Mouse (Mus musculus): ENCODE data around the gene Sox1. TPM values are rescaled to one million over a fixed set of nuclear protein-coding genes. Genes with fewer than 3 reads are reported as not detected.

The Sox1 gene
- polyA plus RNA-seq, 1 experiment from 2014 or later, result 2.2 TPM

GRCm38 (mm10) chr8:12390640-12391365 lies 4.3 kb upstream of the Sox1 start:
- Histone ChIP-seq H3K36me3 (replicated peaks) (no peaks in the 10 kb centered on the region), H3K4me1 (peaks cover 29% of the 10 kb centered on the region), H3K4me2 (peak overlapping the region; percentile 31), H3K27me3 (replicated peaks) (peaks cover 55% of the 10 kb centered on the region), H3K27ac (peak overlapping the region; percentile 45; the same call in 1 of the 2 replicates), H3K9ac (no peak overlapping the region), H3K9me3 (no peaks in the 10 kb centered on the region), H3K4me3 (peak overlapping the region; percentile 6)
- no peak for ATAC-seq (replicated peaks)
- WGBS, result 1% methylated on average over 38 of the region's 38 CpGs

DNA sequence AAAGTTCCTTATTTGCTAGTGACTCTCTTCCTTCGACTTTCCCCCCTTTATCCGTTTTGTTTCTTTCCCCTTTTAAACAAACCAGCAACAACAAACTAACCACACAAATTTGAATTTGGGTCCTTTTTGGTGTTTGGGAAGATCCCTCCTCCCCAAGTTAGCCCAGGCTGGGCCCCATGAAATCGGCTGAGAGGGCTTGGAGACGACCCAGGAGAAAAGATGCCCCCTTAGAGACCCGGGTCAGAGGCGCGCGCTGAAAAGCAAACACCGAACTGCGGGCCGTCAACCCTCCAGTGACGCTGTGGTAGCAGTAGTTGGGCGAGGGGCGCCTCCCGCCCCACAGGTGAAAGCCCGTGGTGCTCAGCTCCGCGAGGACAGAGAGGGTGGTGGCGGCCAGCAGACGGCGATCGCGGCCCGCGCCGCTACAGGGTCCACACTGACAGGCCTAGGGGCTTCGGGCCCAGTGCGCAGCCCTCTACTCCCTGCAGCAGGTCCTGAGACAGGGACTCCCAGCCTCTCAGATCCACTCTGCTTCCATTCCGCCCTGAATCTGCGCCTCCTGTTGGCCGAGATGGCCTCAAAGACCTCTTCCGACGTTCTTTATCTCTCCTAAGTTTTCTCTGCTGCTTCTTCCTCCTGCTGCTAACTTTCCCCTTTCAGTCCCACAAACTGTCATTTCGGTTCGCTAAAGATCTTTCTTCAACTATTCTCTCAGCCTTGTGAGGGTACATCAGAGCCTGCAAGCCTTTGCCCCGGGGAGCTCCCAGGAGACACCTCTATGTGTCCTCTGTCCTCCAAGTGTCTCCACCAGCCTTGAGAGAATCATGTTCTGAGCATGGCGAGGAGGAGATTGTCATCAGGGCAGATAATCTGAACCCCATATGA lies 3.5 kb upstream of the Sox1 start:
- Histone ChIP-seq H3K36me3 (replicated peaks) (no peaks in the 10 kb centered on the region), H3K9ac (no peak overlapping the region), H3K27ac (no peak overlapping the region), H3K4me2 (peak overlapping the region; percentile 5; the same call in 1 of the 2 replicates), H3K4me3 (0 out of 2 replicates have a peak overlapping the region, but pooled peaks have one; percentile 0), H3K4me1 (peaks cover 31% of the 10 kb centered on the region), H3K9me3 (no peaks in the 10 kb centered on the region), H3K27me3 (replicated peaks) (peaks cover 56% of the 10 kb centered on the region)
- 4% methylated on average over 36 of the region's 37 CpGs for WGBS
- 0 out of 2 replicates have a peak, but pooled peaks have one; percentile 31 for ATAC-seq (replicated peaks)

DNA sequence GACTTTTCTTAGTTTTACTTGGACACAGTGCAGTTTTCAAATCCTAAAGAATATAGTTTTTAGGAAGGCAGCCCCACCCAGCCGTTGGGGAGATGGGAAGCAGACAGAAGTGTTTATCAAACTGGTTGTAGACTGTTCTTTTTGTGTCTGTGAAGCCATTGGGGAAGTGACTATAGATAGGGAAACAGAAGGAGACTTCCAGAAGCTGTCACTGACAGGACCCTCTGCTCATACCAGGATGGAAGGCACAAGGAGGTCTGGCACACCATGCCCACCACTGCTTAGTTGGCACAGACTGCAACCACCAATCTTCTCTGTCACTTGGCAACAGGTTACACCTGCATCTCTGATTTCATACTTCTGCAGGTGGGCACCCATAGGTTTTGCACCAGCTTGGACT lies 2.3 kb upstream of the Sox1 start:
- Histone ChIP-seq H3K36me3 (replicated peaks) (no peaks in the 10 kb centered on the region), H3K4me3 (no peak overlapping the region), H3K4me1 (peaks cover 40% of the 10 kb centered on the region), H3K9me3 (no peaks in the 10 kb centered on the region), H3K9ac (no peak overlapping the region), H3K27ac (no peak overlapping the region), H3K27me3 (replicated peaks) (peaks cover 51% of the 10 kb centered on the region), H3K4me2 (no peak overlapping the region)
- 30% methylated on average over 1 of the region's 1 CpGs for WGBS
- no peak for ATAC-seq (replicated peaks)

- Histone ChIP-seq H3K27ac (peak overlapping the region; percentile 71; the same call in 1 of the 2 replicates), H3K4me3 (peak overlapping the region; percentile 48), H3K36me3 (replicated peaks) (no peaks in the 10 kb centered on the region), H3K9me3 (no peaks in the 10 kb centered on the region), H3K4me1 (peaks cover 40% of the 10 kb centered on the region), H3K4me2 (peak overlapping the region; percentile 60), H3K9ac (no peak overlapping the region), H3K27me3 (replicated peaks) (peaks cover 39% of the 10 kb centered on the region)
- 2% methylated on average over 22 of the region's 22 CpGs for whole genome bisulfite sequencing
- no peak for ATAC-seq (replicated peaks)
Observed at GRCm38 (mm10) chr8:12394385-12395000, 602 bp upstream of the Sox1 start.

DNA sequence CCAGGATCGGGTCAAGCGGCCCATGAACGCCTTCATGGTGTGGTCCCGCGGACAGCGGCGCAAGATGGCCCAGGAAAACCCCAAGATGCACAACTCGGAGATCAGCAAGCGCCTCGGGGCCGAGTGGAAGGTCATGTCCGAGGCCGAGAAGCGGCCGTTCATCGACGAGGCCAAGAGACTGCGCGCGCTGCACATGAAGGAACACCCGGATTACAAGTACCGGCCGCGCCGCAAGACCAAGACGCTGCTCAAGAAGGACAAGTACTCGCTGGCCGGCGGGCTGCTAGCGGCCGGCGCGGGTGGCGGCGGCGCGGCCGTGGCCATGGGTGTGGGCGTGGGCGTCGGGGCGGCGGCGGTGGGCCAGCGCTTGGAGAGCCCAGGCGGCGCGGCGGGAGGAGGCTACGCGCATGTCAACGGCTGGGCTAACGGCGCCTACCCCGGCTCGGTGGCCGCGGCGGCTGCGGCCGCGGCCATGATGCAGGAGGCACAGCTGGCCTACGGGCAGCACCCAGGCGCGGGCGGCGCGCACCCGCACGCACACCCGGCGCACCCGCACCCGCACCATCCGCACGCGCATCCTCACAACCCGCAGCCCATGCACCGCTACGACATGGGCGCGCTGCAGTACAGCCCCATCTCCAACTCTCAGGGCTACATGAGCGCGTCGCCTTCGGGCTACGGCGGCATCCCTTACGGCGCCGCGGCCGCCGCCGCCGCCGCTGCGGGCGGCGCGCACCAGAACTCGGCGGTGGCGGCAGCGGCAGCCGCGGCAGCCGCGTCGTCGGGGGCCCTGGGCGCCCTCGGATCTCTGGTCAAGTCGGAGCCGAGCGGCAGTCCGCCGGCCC lies 1.6 kb downstream of the Sox1 start:
- under 1% methylated on average over 102 of the region's 118 CpGs for WGBS
- H3K27me3 ChIP-seq (replicated peaks), result peaks cover 38% of the 10 kb centered on the region
- peak overlapping the region; percentile 60 for H3K4me2 ChIP-seq
- no peaks in the 10 kb centered on the region for H3K36me3 ChIP-seq (replicated peaks)
- ATAC-seq (replicated peaks), result peak; percentile 0
- H3K4me1 ChIP-seq, result peaks cover 41% of the 10 kb centered on the region
- H3K27ac ChIP-seq, result peak overlapping the region; percentile 75
- H3K9me3 ChIP-seq, result no peaks in the 10 kb centered on the region
- peak overlapping the region; percentile 48 for H3K4me3 ChIP-seq
- peak overlapping the region; percentile 39 for H3K9ac ChIP-seq

- H3K4me1 ChIP-seq, result peaks cover 43% of the 10 kb centered on the region
- under 1% methylated on average over 59 of the region's 59 CpGs for WGBS
Observed at GRCm38 (mm10) chr8:12397346-12397925, 2.3 kb downstream of the Sox1 start.

GRCm38 (mm10) chr8:12398011-12398945 lies 3.2 kb downstream of the Sox1 start:
- no peak for ATAC-seq (replicated peaks)
- Histone ChIP-seq H3K27ac (peak overlapping the region; percentile 75), H3K4me1 (peaks cover 46% of the 10 kb centered on the region), H3K36me3 (replicated peaks) (no peaks in the 10 kb centered on the region), H3K9ac (peak overlapping the region; percentile 39), H3K4me3 (peak overlapping the region; percentile 48), H3K9me3 (no peaks in the 10 kb centered on the region), H3K4me2 (peak overlapping the region; percentile 60), H3K27me3 (replicated peaks) (peaks cover 30% of the 10 kb centered on the region)
- 2% methylated on average over 21 of the region's 21 CpGs for WGBS

More at GRCm38 (mm10) chr8:12397346-12397925, 2.3 kb downstream of the Sox1 start:
- Histone ChIP-seq H3K4me2 (peak overlapping the region; percentile 60), H3K9ac (peak overlapping the region; percentile 39), H3K27ac (peak overlapping the region; percentile 75), H3K9me3 (no peaks in the 10 kb centered on the region), H3K4me3 (peak overlapping the region; percentile 48), H3K27me3 (replicated peaks) (peaks cover 33% of the 10 kb centered on the region), H3K36me3 (replicated peaks) (no peaks in the 10 kb centered on the region)
- no peak for ATAC-seq (replicated peaks)

GRCm38 (mm10) chr8:12399421-12400205 lies 4.5 kb downstream of the Sox1 start:
- Histone ChIP-seq H3K36me3 (replicated peaks) (no peaks in the 10 kb centered on the region), H3K4me3 (peak overlapping the region; percentile 22), H3K4me2 (peak overlapping the region; percentile 45), H3K27me3 (replicated peaks) (peaks cover 40% of the 10 kb centered on the region), H3K4me1 (peaks cover 49% of the 10 kb centered on the region), H3K9ac (0 out of 2 replicates have a peak overlapping the region, but pooled peaks have one; percentile 4), H3K27ac (peak overlapping the region; percentile 73), H3K9me3 (no peaks in the 10 kb centered on the region)
- WGBS, result 13% methylated on average over 5 of the region's 5 CpGs
- ATAC-seq (replicated peaks), result no peak

DNA sequence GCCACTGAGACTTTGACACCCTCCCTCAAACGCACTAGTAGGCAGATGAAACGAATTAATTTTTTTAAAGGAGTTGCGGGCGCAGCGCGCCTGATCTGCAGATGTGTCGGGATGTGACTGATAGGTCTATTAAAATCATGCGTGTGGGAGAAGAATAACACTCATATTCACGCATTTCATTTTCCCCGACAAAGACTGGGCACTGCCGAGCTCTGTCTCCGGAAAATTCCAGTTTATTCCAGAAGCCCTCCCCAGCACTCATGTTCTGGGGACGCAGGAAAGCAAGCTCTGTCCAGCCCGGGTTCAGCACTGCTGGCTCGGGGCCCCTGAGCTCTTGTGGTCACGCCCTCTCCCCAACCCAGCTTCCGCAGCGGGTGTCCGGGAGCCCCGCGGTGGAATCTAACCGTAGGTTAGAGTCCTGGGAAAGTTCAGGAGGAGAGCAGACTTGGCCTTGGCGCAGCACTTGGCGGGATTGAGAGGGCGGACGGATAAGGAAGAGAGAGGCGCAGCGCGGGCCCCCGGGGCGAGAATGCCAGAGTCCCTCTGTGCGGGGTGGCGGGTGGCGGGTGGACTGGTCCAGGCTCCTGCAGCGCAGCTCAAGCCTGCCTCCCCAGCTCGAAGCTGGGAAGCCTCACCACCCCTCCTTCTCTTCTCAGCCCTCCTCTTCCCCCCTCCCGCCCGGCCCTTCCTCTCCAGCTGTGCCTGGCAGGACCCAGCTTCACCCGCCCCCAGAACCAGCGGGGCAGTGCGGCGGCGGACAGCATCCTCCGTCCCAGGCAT lies 5.7 kb downstream of the Sox1 start:
- ATAC-seq (replicated peaks), result peak; percentile 80
- Histone ChIP-seq H3K4me3 (peak overlapping the region; percentile 28), H3K27me3 (replicated peaks) (peaks cover 42% of the 10 kb centered on the region), H3K27ac (peak overlapping the region; percentile 73), H3K4me2 (peak overlapping the region; percentile 45), H3K4me1 (peaks cover 37% of the 10 kb centered on the region), H3K9me3 (no peaks in the 10 kb centered on the region), H3K36me3 (replicated peaks) (no peaks in the 10 kb centered on the region), H3K9ac (peak overlapping the region; percentile 15; the same call in 1 of the 2 replicates)
- under 1% methylated on average over 39 of the region's 44 CpGs for WGBS

All from midbrain, embryonic 15.5 days (tissue).